Mouse (Mus musculus) E14TG2a.4 (cell line): ENCODE measurements around the gene Tek.

Experiments
- CTCF ChIP-seq: conservative IDR thresholded peaks from 2 replicates; pipeline ENCODE4 v1.5.1; 2014; ENCODE audit warnings: low read length
- NANOG ChIP-seq: IDR thresholded peaks from 2 replicates; pipeline ENCODE4 v1.6.1; 2014; ENCODE audit warnings: borderline replicate concordance, low read length, mixed read lengths

- TF ChIP-seq CTCF (no peak), NANOG (no peak)
Measured at GRCm38 (mm10) chr4:94741824-94742223, 2.7 kb downstream of the Tek start.
